Mouse (Mus musculus) cerebellum, adult 11 months (tissue): Measurements from ENCODE around the gene CT030661.1.
"Not testable (repeated sequence)": the region's sequence is repeated elsewhere in the genome, so short reads cannot be mapped to it uniquely, and the experiment has no call there.

ENCODE experiments used
- DNase-seq: peaks from one replicate; pipeline ENCODE4 v3.0.0; 2022

Gene CT030661.1

GRCm38 (mm10) chr17:22314730-22315226 lies at the start of gene CT030661.1:
CT030661.1 (minus strand) TSS chr17:22314837.
- DNase-seq = peak; percentile 88

- no peak for DNase-seq
Measured at GRCm38 (mm10) chr17:22363895-22364294, 49.3 kb upstream of the CT030661.1 start.

DNA sequence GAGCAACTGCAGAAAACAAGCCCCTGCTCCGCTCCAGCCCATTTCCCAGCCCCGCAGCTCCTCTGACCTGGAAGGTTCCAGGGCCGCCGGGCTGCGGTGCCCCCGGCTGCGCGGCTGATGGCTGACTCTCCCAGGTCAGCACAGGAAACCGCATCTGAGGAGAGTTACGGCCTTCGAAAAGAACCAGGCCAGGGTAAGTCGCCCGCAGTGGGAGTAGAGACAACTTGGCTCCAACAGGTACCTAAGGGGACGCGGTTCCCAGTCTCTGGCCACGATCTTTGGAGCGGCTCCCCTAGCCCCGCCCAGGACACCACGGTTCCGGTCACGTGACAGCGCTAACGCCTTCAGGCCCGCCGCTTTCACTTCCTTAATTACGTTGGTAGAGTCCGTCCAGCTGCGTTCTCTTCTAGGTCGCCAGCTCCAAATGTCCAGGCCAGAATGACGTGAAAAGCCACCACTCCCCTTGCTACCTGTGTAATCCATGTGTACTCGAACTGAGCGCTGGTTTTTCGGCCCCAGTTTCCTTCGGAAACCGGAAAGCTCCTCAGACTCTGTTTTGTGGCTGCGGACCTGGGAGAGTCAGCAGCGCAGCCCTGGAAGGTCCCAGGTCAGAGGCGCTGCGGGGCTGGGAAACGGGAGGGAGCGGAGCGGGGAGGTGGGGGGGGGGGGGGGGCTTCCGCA lies 46.6 kb upstream of the CT030661.1 start, which contains the start of the genes Zfp944 and Zfp758:
Zfp944 (minus strand) TSS at position 300 of the 681 bp plus-strand sequence.
Zfp758 (plus strand) TSS at position 353 of the 681 bp plus-strand sequence.
- DNase-seq = peak; percentile 44

- DNase-seq = no peak
Measured at GRCm38 (mm10) chr17:22360572-22360971, 45.9 kb upstream of the CT030661.1 start.

DNA sequence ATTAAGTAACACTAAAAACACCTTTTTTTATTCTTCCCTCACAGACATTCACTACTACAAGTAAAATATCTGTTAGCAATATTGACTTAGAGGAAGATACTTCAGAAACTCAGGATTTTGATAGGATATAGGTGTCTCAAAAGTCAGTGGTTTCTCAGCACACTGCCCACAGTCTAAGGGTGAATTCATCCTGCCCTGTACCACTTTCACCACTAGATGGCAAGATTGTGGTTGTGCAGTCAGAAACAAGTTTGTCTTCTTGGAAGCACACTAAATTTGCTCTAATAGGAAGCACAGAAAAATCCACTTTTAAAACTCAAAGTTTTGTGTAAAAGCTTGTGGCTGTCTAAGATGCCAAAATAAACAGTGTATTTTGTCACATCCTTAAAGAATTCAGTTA lies 38.2 kb upstream of the CT030661.1 start:
- no peak for DNase-seq

- DNase-seq = not testable (repeated sequence)
Measured at GRCm38 (mm10) chr17:22315247-22315646, 610 bp upstream of the CT030661.1 start.

DNA sequence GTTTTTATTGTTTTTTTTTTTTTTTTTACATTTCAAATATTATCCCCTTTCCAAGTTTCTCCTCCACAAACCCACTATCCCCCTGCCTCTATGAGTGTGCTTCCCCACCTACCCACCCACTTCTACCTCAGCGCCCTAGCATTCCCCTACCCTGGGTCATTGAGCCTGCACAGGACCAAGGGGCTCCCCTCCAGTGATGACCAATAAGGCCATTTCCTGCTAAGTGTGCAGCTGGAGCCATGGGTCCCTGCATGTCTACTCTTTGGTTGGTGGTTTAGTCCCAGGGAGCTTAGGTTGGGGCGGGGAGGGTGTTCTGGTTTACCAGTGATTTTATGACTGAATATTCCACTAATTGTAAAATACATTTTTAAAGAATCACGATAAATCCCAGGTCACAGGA lies 418 bp downstream of the CT030661.1 start:
- DNase-seq = not testable (repeated sequence)
